Mouse (Mus musculus) stomach, embryonic 16.5 days (tissue): ENCODE measurements around the gene Alox12. TPM values are rescaled to one million over a fixed set of nuclear protein-coding genes. Genes with fewer than 3 reads are reported as not detected.

ENCODE experiments used
- ATAC-seq: fragments of 200-750 bp; cut with Nextera tagmentation; 2 replicates; pipeline ENCODE4 v1.8.0; 2017; ENCODE audit warnings: moderate number of reproducible peaks, moderate TSS enrichment; ENCODE audit not compliant: insufficient read depth, low FRiP score
- H3K27ac ChIP-seq: fragments of 300-500 bp; sonication (generic); 2 replicates; pipeline ENCODE4 v1.5.1; 2014; ENCODE audit warnings: low read length
- H3K27me3 ChIP-seq: fragments of 300-500 bp; sonication (generic); 2 replicates; pipeline ENCODE4 v1.6.1; 2014; ENCODE audit warnings: low read length, control low read depth, mixed read lengths; ENCODE audit not compliant: control insufficient read depth, insufficient read depth
- H3K36me3 ChIP-seq: fragments of 300-500 bp; sonication (generic); 2 replicates; pipeline ENCODE4 v1.6.1; 2014; ENCODE audit warnings: low read length; ENCODE audit not compliant: control insufficient read depth, insufficient read depth
- H3K4me1 ChIP-seq: fragments of 300-500 bp; sonication (generic); 2 replicates; pipeline ENCODE4 v1.6.1; 2014; ENCODE audit warnings: low read length, control low read depth, mixed read lengths; ENCODE audit not compliant: control insufficient read depth, insufficient read depth
- H3K4me2 ChIP-seq: fragments of 300-500 bp; sonication (generic); 2 replicates; pipeline ENCODE4 v1.6.1; 2014; ENCODE audit warnings: low read depth, low read length, mixed read lengths
- H3K4me3 ChIP-seq: fragments of 300-500 bp; sonication (generic); replicated peaks from 2 replicates; pipeline ENCODE4 v1.5.1; 2014; ENCODE audit warnings: mild to moderate bottlenecking, low read length
- H3K9ac ChIP-seq: fragments of 300-500 bp; sonication (generic); 2 replicates; pipeline ENCODE4 v1.6.1; 2014; ENCODE audit warnings: low read length
- H3K9me3 ChIP-seq: fragments of 300-500 bp; sonication (generic); replicated peaks from 2 replicates; pipeline ENCODE4 v1.6.1; 2016; ENCODE audit warnings: low read length, control low read depth; ENCODE audit not compliant: control insufficient read depth
- WGBS: fragments of 180-500 bp; shearing (Covaris S2); extraction: QIAGEN DNeasy Blood & Tissue Kit; methylation state at CpG from one replicate; pipeline ENCODE4 v1.1.7; 2014; 5-methylcytosine and 5-hydroxymethylcytosine counted together
- polyA plus RNA-seq: library from polyadenylated mRNA; unstranded; fragments of >200 nt; fragmentation: Nextera tagmentation; extraction: Ambion mirVana; gene quantifications from 2 replicates; pipeline ENCODE4 v1.2.1, GENCODE M21; 2015

Alox12 gene
- polyA plus RNA-seq, 1 experiment from 2014 or later: 17.8 TPM

- Histone ChIP-seq H3K9me3 (no peaks in the 10 kb centered on the region), H3K9ac (no peak overlapping the region), H3K36me3 (no peaks in the 10 kb centered on the region), H3K4me2 (no peak overlapping the region), H3K27me3 (peaks cover 29% of the 10 kb centered on the region), H3K4me1 (peaks cover 9% of the 10 kb centered on the region; the same call in 1 of the 2 replicates), H3K4me3 (no peak overlapping the region), H3K27ac (no peak overlapping the region)
- ATAC-seq: no peak
- WGBS: 76% methylated on average over 8 of the region's 8 CpGs
Measured at GRCm38 (mm10) chr11:70251853-70252252, 3.3 kb downstream of the Alox12 start.

GRCm38 (mm10) chr11:70250150-70250549, 5.0 kb downstream of the Alox12 start:
- WGBS: 65% methylated on average over 11 of the region's 11 CpGs
- H3K9me3 ChIP-seq: no peaks in the 10 kb centered on the region
- peaks cover 26% of the 10 kb centered on the region for H3K27me3 ChIP-seq
- H3K36me3 ChIP-seq: no peaks in the 10 kb centered on the region
- peaks cover 7% of the 10 kb centered on the region; the same call in 1 of the 2 replicates for H3K4me1 ChIP-seq
- ATAC-seq: no peak
- H3K4me3 ChIP-seq: no peak overlapping the region
- no peak overlapping the region for H3K27ac ChIP-seq
- H3K9ac ChIP-seq: no peak overlapping the region
- H3K4me2 ChIP-seq: no peak overlapping the region

- 51% methylated on average over 9 of the region's 9 CpGs for WGBS
- no peak overlapping the region for H3K9ac ChIP-seq
- no peaks in the 10 kb centered on the region for H3K4me1 ChIP-seq
- no peaks in the 10 kb centered on the region for H3K9me3 ChIP-seq
- no peaks in the 10 kb centered on the region for H3K36me3 ChIP-seq
- ATAC-seq: peak; percentile 37; the same call in 1 of the 2 replicates
- H3K27ac ChIP-seq: no peak overlapping the region
- no peak overlapping the region for H3K4me3 ChIP-seq
- H3K27me3 ChIP-seq: peaks cover 2% of the 10 kb centered on the region; the same call in 1 of the 2 replicates
- no peak overlapping the region for H3K4me2 ChIP-seq
Measured at GRCm38 (mm10) chr11:70247136-70247845, 7.9 kb downstream of the Alox12 start.

GRCm38 (mm10) chr11:70242591-70242990, 12.6 kb downstream of the Alox12 start:
- H3K36me3 ChIP-seq: no peaks in the 10 kb centered on the region
- H3K4me3 ChIP-seq: no peak overlapping the region
- no peak for ATAC-seq
- no peak overlapping the region for H3K4me2 ChIP-seq
- no peak overlapping the region for H3K9ac ChIP-seq
- no peak overlapping the region for H3K27ac ChIP-seq
- H3K4me1 ChIP-seq: peaks cover 13% of the 10 kb centered on the region
- H3K27me3 ChIP-seq: no peaks in the 10 kb centered on the region
- H3K9me3 ChIP-seq: no peaks in the 10 kb centered on the region
- 66% methylated on average over 11 of the region's 11 CpGs for WGBS

GRCm38 (mm10) chr11:70239541-70240279, 15.4 kb downstream of the Alox12 start, which contains the start of the genes Gm21988 and Rnasek:
Gene Gm21988 (minus strand): TSS chr11:70239830.
Gene Rnasek (minus strand): TSS chr11:70239842.
- Histone ChIP-seq H3K9ac (peak within 1 kb of the TSS; percentile 91), H3K36me3 (no peaks in the 10 kb centered on the region), H3K4me1 (peaks cover 17% of the 10 kb centered on the region), H3K4me3 (peak within 1 kb of the TSS; percentile 86), H3K4me2 (peak within 1 kb of the TSS; percentile 98), H3K9me3 (no peaks in the 10 kb centered on the region), H3K27ac (peak within 1 kb of the TSS; percentile 94), H3K27me3 (no peaks in the 10 kb centered on the region)
- WGBS: 1% methylated on average over 32 of the region's 35 CpGs
- ATAC-seq: peak; percentile 32

- H3K4me1 ChIP-seq: peaks cover 17% of the 10 kb centered on the region
- H3K4me3 ChIP-seq: peak overlapping the region; percentile 86
- peak overlapping the region; percentile 98 for H3K4me2 ChIP-seq
- H3K9me3 ChIP-seq: no peaks in the 10 kb centered on the region
- peak overlapping the region; percentile 94 for H3K27ac ChIP-seq
- H3K36me3 ChIP-seq: no peaks in the 10 kb centered on the region
- ATAC-seq: no peak
- 11% methylated on average over 23 of the region's 23 CpGs for WGBS
- H3K27me3 ChIP-seq: no peaks in the 10 kb centered on the region
- H3K9ac ChIP-seq: peak overlapping the region; percentile 91
Measured at GRCm38 (mm10) chr11:70238591-70239440, 16.3 kb downstream of the Alox12 start.

GRCm38 (mm10) chr11:70237457-70238167, 17.5 kb downstream of the Alox12 start, which contains the start of gene 0610010K14Rik:
Gene 0610010K14Rik (minus strand): TSS chr11:70237914.
- Histone ChIP-seq H3K27me3 (no peaks in the 10 kb centered on the region), H3K9ac (peak within 1 kb of the TSS; percentile 91), H3K4me2 (peak within 1 kb of the TSS; percentile 98), H3K27ac (peak within 1 kb of the TSS; percentile 94), H3K36me3 (no peaks in the 10 kb centered on the region), H3K4me3 (peak within 1 kb of the TSS; percentile 86), H3K4me1 (peaks cover 17% of the 10 kb centered on the region), H3K9me3 (no peaks in the 10 kb centered on the region)
- ATAC-seq: peak; percentile 95
- WGBS: under 1% methylated on average over 69 of the region's 70 CpGs

- Histone ChIP-seq H3K9me3 (no peaks in the 10 kb centered on the region), H3K9ac (peak overlapping the region; percentile 82), H3K4me2 (peak overlapping the region; percentile 98), H3K4me3 (peak overlapping the region; percentile 86), H3K4me1 (peaks cover 17% of the 10 kb centered on the region), H3K27ac (peak overlapping the region; percentile 94), H3K27me3 (no peaks in the 10 kb centered on the region), H3K36me3 (no peaks in the 10 kb centered on the region)
- WGBS: 45% methylated on average over 7 of the region's 7 CpGs
- ATAC-seq: no peak
Measured at GRCm38 (mm10) chr11:70236717-70237116, 18.4 kb downstream of the Alox12 start.
